Mouse (Mus musculus) c-Kit-negative CD71-positive TER-119-positive erythroid progenitor cells, embryonic 14.5 days (primary cell): ENCODE data around the gene Elane.

Experiments used
- DNase-seq: peaks from one replicate; pipeline ENCODE4 v3.0.0-alpha.2; 2013; ENCODE audit warnings: low read depth, low spot score

Gene Elane

DNA sequence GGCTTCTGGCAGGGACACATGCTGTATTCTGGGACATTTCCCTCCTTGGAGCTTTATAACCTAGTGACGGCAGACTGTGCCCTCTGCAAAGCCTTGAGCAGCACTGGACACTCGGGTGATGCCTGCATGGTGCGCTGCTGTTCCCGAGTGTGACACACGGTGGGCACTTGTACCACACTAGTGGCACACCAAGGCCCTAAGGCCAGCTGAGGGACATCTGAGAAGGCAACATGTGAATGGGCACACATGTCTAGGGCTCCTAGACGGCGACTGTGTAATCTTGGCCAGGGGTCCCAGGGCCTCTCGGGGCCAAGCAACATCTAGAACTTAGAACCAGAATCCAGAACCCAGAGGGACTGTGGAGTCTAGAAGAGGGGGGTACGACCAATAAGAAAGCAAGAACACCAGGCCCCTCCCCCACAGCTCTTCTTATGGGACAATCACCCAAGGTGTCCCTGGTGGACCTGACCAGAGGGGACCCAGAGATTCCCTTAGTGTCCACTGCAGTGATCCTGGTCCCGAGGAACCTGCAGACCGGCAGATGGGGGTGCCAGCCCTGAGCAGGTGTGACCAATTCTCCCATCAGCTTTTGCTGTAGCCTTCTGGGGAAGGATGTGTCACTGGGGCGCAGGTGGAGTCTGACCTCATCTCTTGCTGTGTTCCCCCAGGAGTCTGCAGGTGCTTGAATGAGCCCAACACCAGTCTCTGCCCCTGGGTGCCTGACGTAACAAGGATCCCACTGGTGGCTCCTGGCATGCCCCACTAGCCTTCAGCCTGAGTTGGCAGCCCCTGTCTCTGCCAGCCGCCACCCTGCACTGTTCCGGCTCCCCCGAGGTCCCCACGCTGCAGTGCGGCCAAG, 44.1 kb downstream of the Elane start:
- no peak for DNase-seq

GRCm38 (mm10) chr10:79930826-79931186, 44.8 kb downstream of the Elane start:
- DNase-seq = no peak

GRCm38 (mm10) chr10:79931797-79932196, 45.8 kb downstream of the Elane start:
- DNase-seq = no peak

- DNase-seq = no peak
Measured at GRCm38 (mm10) chr10:79932736-79933135, 46.7 kb downstream of the Elane start.

- DNase-seq = no peak
Measured at GRCm38 (mm10) chr10:79933145-79933679, 47.2 kb downstream of the Elane start.

DNA sequence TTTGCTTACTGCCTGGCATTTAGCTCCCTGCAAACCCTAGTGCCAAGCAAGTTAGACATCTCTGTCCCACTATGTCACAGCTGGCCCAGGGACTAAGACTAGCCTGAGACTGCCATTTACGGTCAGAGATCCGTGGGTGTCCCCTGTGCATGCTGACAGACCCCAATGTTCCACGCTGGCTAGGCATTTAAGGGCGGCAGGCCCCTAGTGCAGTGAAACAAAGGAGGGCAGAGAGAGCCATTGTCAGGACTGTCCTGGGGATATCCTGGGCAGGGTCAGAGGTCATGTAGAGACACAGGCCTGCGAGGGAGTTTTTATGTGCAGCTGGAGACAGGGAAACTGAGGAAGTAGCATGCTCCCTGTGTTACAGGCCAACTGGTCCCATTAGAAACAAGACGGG, 47.8 kb downstream of the Elane start:
- DNase-seq = no peak

DNA sequence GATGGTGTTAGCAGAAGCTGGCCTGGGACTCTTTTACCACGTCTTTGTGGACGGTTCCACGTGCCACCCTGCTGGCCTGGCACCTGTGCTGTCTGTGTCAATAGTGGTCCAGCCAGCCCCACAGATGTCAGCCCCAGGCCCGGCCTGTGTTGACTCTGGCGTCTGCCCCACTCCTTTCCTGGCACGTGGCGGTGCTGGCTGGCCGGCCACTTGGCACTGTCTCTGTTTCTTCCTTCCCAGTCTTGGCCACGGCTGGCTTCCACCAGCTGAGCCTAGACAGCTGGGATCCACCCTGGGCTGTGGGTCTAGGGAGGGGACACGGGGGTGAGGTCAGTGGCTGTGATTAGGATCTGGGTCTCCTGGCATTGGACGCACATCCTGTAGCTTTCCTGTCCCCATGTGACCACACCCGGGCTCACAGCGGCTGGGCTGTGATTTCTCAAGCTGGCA, 48.2 kb downstream of the Elane start:
- DNase-seq = no peak

DNA sequence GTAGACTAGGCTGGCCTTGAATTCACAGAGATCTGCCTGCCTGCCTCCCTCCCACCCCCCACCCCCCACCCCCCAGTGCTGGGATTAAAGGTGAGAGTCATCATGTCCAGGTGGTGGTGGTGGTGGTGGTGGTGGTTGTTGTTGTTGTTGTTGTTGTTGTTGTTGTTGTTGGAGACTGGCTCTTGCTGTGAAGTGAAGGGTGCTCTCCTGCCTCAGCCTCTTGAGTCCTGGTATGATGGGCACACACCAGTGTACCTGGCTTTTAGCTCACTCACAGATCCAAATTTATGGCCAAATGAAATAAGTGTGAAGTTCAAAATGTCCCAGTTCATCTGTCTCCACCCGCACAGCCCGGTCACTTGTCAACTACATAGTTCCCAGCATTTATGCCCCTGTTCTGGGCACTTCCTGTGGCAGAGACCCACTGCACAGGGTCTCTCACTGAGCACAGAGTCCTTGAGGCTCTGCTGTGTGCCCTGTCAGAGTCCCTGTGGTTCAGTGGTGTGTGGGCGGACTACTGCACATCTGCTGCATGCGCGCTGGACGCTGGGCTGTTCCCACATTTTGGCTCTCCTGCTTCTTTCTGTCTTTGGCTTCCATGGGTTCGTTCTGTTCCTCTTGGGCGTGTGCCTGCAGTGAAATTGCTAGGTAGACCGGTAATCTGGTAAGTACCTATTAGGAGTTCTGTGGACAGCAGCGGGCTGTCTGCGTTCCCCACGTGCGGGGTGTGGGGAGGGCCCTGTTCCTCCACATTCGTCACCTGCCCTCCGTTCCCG, 48.9 kb downstream of the Elane start:
- no peak for DNase-seq

DNA sequence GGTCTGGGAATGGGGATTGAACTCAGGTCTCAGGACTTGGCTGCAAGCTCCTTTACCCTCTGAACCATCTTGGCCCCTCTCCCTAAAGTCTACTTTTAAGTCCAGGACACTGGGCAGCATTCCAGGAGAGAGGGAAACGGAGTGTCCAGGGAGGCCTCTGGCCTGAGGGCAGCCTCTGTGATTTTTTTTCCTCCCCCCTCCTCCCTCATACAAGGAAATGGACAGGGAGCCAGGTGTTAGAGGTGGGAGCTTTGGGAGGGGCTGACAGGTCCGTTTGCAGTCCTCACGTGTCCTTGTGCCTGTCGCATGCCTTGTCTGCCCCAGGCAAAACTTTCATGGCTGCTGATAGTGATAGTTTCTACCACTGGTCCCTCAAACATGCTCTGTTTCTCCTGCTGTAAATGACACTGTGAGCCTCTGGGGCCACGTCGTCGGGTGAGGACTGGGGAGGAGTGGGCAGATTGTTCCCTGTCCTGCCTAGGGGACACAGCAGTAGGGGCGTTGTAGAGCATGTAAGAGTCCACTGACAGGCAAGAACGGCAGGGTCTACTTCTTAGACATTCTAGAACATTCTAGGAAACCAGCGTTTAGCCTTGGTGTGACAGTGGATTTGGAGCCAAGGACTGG, 50.4 kb downstream of the Elane start:
- no peak for DNase-seq

DNA sequence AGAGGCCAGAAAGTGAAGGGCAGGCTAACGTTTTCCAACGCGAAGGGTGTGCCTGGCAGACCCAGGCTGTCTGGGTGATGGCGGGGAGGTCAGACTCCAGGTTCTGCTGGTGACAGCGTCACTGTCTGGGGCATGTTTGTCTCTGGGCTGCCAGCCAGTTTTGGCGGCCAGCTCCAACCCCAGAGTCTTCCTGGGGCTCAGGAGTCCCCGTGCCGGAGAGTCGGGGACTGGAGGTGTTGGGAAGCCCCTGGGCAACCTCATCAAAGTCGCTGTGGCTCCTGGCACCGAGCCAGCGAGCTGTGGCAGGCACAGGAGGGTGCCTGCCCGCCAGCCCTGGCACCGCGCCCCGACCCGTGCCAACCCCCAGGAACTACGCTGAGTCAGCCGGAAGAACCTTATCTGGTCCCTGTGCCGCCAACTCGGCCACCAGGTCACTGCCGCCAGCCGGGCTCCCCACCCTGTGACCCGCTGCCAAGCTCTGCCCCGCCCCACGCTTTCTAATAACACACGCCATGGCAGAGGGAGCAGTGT, 50.9 kb downstream of the Elane start:
- no peak for DNase-seq
